Mouse (Mus musculus) retina, embryonic 14.5 days (tissue): ENCODE results near the gene Gm36176.

ENCODE experiments used
- DNase-seq: peaks from one replicate; pipeline ENCODE4 v3.0.0-alpha.2; 2015; ENCODE audit warnings: low spot score

Gm36176 gene

GRCm38 (mm10) chr10:77846503-77846902 lies at the start of gene Gm36176:
TSS of gene Gm36176 (plus strand) at chr10:77846803.
- no peak for DNase-seq

GRCm38 (mm10) chr10:77797677-77798076 lies 48.9 kb upstream of the Gm36176 start:
- DNase-seq, result peak; percentile 11

GRCm38 (mm10) chr10:77798164-77798920 lies 48.3 kb upstream of the Gm36176 start:
- DNase-seq, result peak; percentile 18

- peak; percentile 16 for DNase-seq
Observed at GRCm38 (mm10) chr10:77798921-77799508, 47.6 kb upstream of the Gm36176 start, which contains the start of gene Gm19668. TSS of gene Gm19668 (minus strand) at chr10:77799133.

GRCm38 (mm10) chr10:77804095-77804494 lies 42.5 kb upstream of the Gm36176 start:
- DNase-seq, result peak; percentile 0

GRCm38 (mm10) chr10:77811743-77812142 lies 34.9 kb upstream of the Gm36176 start, which contains the start of gene Gm9507:
TSS of gene Gm9507 (minus strand) at chr10:77811843.
- DNase-seq, result no peak

- DNase-seq, result no peak
Observed at GRCm38 (mm10) chr10:77814382-77814781, 32.2 kb upstream of the Gm36176 start, which contains the start of gene Gm2696. TSS of gene Gm2696 (plus strand) at chr10:77814682.

GRCm38 (mm10) chr10:77815514-77815913 lies 31.1 kb upstream of the Gm36176 start:
- DNase-seq, result no peak

- no peak for DNase-seq
Observed at GRCm38 (mm10) chr10:77818523-77818922, 28.1 kb upstream of the Gm36176 start.

GRCm38 (mm10) chr10:77819203-77819602 lies 27.4 kb upstream of the Gm36176 start:
- no peak for DNase-seq

GRCm38 (mm10) chr10:77826951-77827350 lies 19.7 kb upstream of the Gm36176 start, which contains the start of gene Krtap10-4:
TSS of gene Krtap10-4 (minus strand) at chr10:77827095.
- DNase-seq, result no peak

- no peak for DNase-seq
Observed at GRCm38 (mm10) chr10:77835647-77836046, 11.0 kb upstream of the Gm36176 start, which contains the start of gene Krtap10-10. TSS of gene Krtap10-10 (plus strand) at chr10:77835947.

- DNase-seq, result no peak
Observed at GRCm38 (mm10) chr10:77839006-77839405, 7.6 kb upstream of the Gm36176 start.

- no peak for DNase-seq
Observed at GRCm38 (mm10) chr10:77846961-77847360, 358 bp downstream of the Gm36176 start.

- DNase-seq, result no peak
Observed at GRCm38 (mm10) chr10:77847538-77847937, 935 bp downstream of the Gm36176 start.

- DNase-seq, result no peak
Observed at GRCm38 (mm10) chr10:77852559-77852958, 6.0 kb downstream of the Gm36176 start, which contains the start of gene Gm10318. TSS of gene Gm10318 (plus strand) at chr10:77852859.

GRCm38 (mm10) chr10:77861675-77862074 lies 15.1 kb downstream of the Gm36176 start, which contains the start of gene Gm3285:
TSS of gene Gm3285 (plus strand) at chr10:77861975.
- DNase-seq, result no peak

GRCm38 (mm10) chr10:77864067-77864761 lies 17.6 kb downstream of the Gm36176 start:
- DNase-seq, result peak; percentile 73

GRCm38 (mm10) chr10:77864762-77865143 lies 18.1 kb downstream of the Gm36176 start:
- DNase-seq, result no peak

GRCm38 (mm10) chr10:77867546-77867945 lies 20.9 kb downstream of the Gm36176 start:
- no peak for DNase-seq

GRCm38 (mm10) chr10:77869651-77870050 lies 23.0 kb downstream of the Gm36176 start:
- DNase-seq, result no peak

- peak; percentile 40 for DNase-seq
Observed at GRCm38 (mm10) chr10:77878985-77879384, 32.4 kb downstream of the Gm36176 start.
